Mouse (Mus musculus): ENCODE results near the gene Fxyd3. TPM values are rescaled to one million over a fixed set of nuclear protein-coding genes. Genes with fewer than 3 reads are reported as not detected.

Fxyd3 gene
- polyA plus RNA-seq, 1 experiment from 2014 or later = 2.6 TPM

GRCm38 (mm10) chr7:31030717-31031116, 45.8 kb downstream of the Fxyd3 start:
- 67% methylated on average over 2 of the region's 2 CpGs for WGBS
- Histone ChIP-seq H3K9me3 (replicated peaks) (no peaks in the 10 kb centered on the region), H3K4me1 (replicated peaks) (no peaks in the 10 kb centered on the region; the same call in 1 of the 2 replicates), H3K27me3 (no peaks in the 10 kb centered on the region), H3K4me3 (no peak overlapping the region), H3K9ac (no peak overlapping the region), H3K27ac (no peak overlapping the region), H3K4me2 (no peak overlapping the region), H3K36me3 (no peaks in the 10 kb centered on the region)
- no peak for ATAC-seq (replicated peaks; ENCODE audit: insufficient number of reproducible peaks, insufficient read depth, low FRiP score, low read depth)

- 67% methylated on average over 8 of the region's 8 CpGs for WGBS
- Histone ChIP-seq H3K9ac (no peak overlapping the region), H3K4me1 (replicated peaks) (0 out of 2 replicates have a peak, but pooled peaks cover 3% of the 10 kb centered on the region), H3K36me3 (no peaks in the 10 kb centered on the region), H3K27me3 (no peaks in the 10 kb centered on the region), H3K4me2 (no peak overlapping the region), H3K4me3 (no peak overlapping the region), H3K9me3 (replicated peaks) (no peaks in the 10 kb centered on the region), H3K27ac (no peak overlapping the region)
- no peak for ATAC-seq (replicated peaks; ENCODE audit: insufficient number of reproducible peaks, insufficient read depth, low FRiP score, low read depth)
Measured at GRCm38 (mm10) chr7:31028609-31029008, 47.9 kb downstream of the Fxyd3 start.

Small RNAs within 50 kb of the gene (microRNA-seq; reads per million reads assigned to microRNA genes)
- not detected for gene Mir7050

Other genes starting within 250 kb of the Fxyd3 start
- 0.15 TPM in 1 of 2 replicates, not detected in the other for gene Ffar3, start 220.5 kb downstream of the Fxyd3 start, polyA plus RNA-seq (2015; fragmentation: Nextera tagmentation; extraction: Ambion mirVana)
- gene Ffar1, start 215.1 kb downstream of the Fxyd3 start, polyA plus RNA-seq (2015; fragmentation: Nextera tagmentation; extraction: Ambion mirVana) = not detected in 2 replicates
- 0.06 TPM in 1 of 2 replicates, not detected in the other for gene Cd22, start 196.4 kb downstream of the Fxyd3 start, polyA plus RNA-seq (2015; fragmentation: Nextera tagmentation; extraction: Ambion mirVana)
- 0.14 and 0.29 TPM in 2 replicates for gene Mag, start 161.8 kb downstream of the Fxyd3 start, polyA plus RNA-seq (2015; fragmentation: Nextera tagmentation; extraction: Ambion mirVana)
- not detected in 2 replicates for gene Hamp2, start 152.0 kb downstream of the Fxyd3 start, polyA plus RNA-seq (2015; fragmentation: Nextera tagmentation; extraction: Ambion mirVana)
- gene Hamp, start 132.7 kb downstream of the Fxyd3 start, polyA plus RNA-seq (2015; fragmentation: Nextera tagmentation; extraction: Ambion mirVana) = not detected in 2 replicates
- 13.1 and 16.2 TPM in 2 replicates for gene Usf2, start 119.9 kb downstream of the Fxyd3 start, polyA plus RNA-seq (2015; fragmentation: Nextera tagmentation; extraction: Ambion mirVana)
- gene Lsr, start 103.2 kb downstream of the Fxyd3 start, polyA plus RNA-seq (2015; fragmentation: Nextera tagmentation; extraction: Ambion mirVana) = 7.0 and 18.9 TPM in 2 replicates
- gene Fam187b, start 102.9 kb downstream of the Fxyd3 start, polyA plus RNA-seq (2015; fragmentation: Nextera tagmentation; extraction: Ambion mirVana) = 0.54 and 0.86 TPM in 2 replicates
- 39.1 and 47.0 TPM in 2 replicates for gene Fxyd5, start 34.2 kb downstream of the Fxyd3 start, polyA plus RNA-seq (2015; fragmentation: Nextera tagmentation; extraction: Ambion mirVana)
- 1.1 and 2.7 TPM in 2 replicates for gene Fxyd7, start 25.2 kb downstream of the Fxyd3 start, polyA plus RNA-seq (2015; fragmentation: Nextera tagmentation; extraction: Ambion mirVana)
- gene Fxyd1, start 19.5 kb downstream of the Fxyd3 start, polyA plus RNA-seq (2015; fragmentation: Nextera tagmentation; extraction: Ambion mirVana) = 950 and 1,236 TPM in 2 replicates
- 0.25 and 0.39 TPM in 2 replicates for gene Lgi4, start 17.4 kb downstream of the Fxyd3 start, polyA plus RNA-seq (2015; fragmentation: Nextera tagmentation; extraction: Ambion mirVana)
- gene Hpn, start 38.6 kb upstream of the Fxyd3 start, polyA plus RNA-seq (2015; fragmentation: Nextera tagmentation; extraction: Ambion mirVana) = 1.5 and 4.8 TPM in 2 replicates
- gene Scn1b, start 50.3 kb upstream of the Fxyd3 start, polyA plus RNA-seq (2015; fragmentation: Nextera tagmentation; extraction: Ambion mirVana) = 3.7 and 4.0 TPM in 2 replicates
- 41.4 and 56.8 TPM in 2 replicates for gene Gramd1a, start 79.2 kb upstream of the Fxyd3 start, polyA plus RNA-seq (2015; fragmentation: Nextera tagmentation; extraction: Ambion mirVana)
- not detected in 2 replicates for gene Scgb2b2, start 213.8 kb upstream of the Fxyd3 start, polyA plus RNA-seq (2015; fragmentation: Nextera tagmentation; extraction: Ambion mirVana)
- not detected in 2 replicates for gene Scgb1b2, start 215.1 kb upstream of the Fxyd3 start, polyA plus RNA-seq (2015; fragmentation: Nextera tagmentation; extraction: Ambion mirVana)

All from heart, embryonic 15.5 days (tissue).